Mouse (Mus musculus): Measurements from ENCODE around the gene Otog. TPM values are rescaled to one million over a fixed set of nuclear protein-coding genes. Genes with fewer than 3 reads are reported as not detected.
A peak's percentile ranks its signal among the peaks of the same experiment; 100 is the strongest.

Otog gene
- polyA plus RNA-seq, 1 experiment, result 10.2 TPM

DNA sequence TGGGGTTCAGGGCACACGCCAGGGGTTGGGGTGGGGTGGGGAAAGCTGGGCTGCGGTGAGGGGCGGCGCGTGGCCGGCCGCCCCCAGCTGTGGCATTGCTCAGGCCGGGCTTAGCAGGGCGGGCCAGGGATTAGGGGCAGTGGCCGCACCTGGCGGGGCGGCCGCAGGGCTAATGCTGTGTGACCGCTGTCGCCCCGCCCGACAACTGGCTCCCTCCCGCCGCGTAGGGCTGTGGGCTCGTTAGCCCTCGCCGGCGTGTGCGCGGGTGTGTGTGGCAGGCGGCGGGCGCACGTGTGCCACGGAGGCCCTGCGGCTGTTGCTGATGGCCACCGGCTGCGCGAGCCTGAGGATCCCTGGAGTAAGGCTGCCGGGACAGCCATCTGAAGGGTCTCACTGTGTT lies 108.0 kb downstream of the Otog start:
- peak overlapping the region; percentile 60 for H3K4me2 ChIP-seq (ENCODE audit: low read depth)
- no peaks in the 10 kb centered on the region for H3K27me3 ChIP-seq (ENCODE audit: control insufficient read depth, insufficient read depth, insufficient read length)
- TF ChIP-seq POLR2A (IDR thresholded peaks at IDR 0.05; ENCODE audit: insufficient read length, low read depth) (peak; percentile 48), CEBPB (IDR thresholded peaks at IDR 0.05; ENCODE audit: insufficient read depth, poor library complexity, severe bottlenecking) (no peak), USF1 (IDR thresholded peaks at IDR 0.05; ENCODE audit: low read depth) (no peak), E2F4 (IDR thresholded peaks at IDR 0.05; ENCODE audit: insufficient read depth) (no peak), SRF (IDR thresholded peaks at IDR 0.05; ENCODE audit: control insufficient read depth, insufficient read length, low read depth) (no peak), POLR2AphosphoS2 (IDR thresholded peaks at IDR 0.05; ENCODE audit: insufficient read length, low read depth) (peak; percentile 71), REST (IDR thresholded peaks at IDR 0.05; ENCODE audit: insufficient read depth, insufficient read length) (no peak), MYOD1 (IDR thresholded peaks at IDR 0.05; ENCODE audit: control insufficient read depth in 1 of 3, insufficient read length in 2 of 3, low read depth in 2 of 3) (peak in 2 of 3 experiments; percentile 85 to 97), MYOG (IDR thresholded peaks at IDR 0.05; ENCODE audit: control insufficient read depth in 1 of 3, insufficient read depth in 1 of 3, insufficient read length in 2 of 3, low read depth in 2 of 3) (peak; percentile 68 to 98 (median 97)), TCF3 (IDR thresholded peaks at IDR 0.05; ENCODE audit: insufficient read length, low read depth) (peak; percentile 79), MAX (IDR thresholded peaks at IDR 0.05; ENCODE audit: low read depth) (no peak), TCF12 (IDR thresholded peaks at IDR 0.05; ENCODE audit: insufficient read depth, poor library complexity, severe bottlenecking) (peak; percentile 84)

DNA sequence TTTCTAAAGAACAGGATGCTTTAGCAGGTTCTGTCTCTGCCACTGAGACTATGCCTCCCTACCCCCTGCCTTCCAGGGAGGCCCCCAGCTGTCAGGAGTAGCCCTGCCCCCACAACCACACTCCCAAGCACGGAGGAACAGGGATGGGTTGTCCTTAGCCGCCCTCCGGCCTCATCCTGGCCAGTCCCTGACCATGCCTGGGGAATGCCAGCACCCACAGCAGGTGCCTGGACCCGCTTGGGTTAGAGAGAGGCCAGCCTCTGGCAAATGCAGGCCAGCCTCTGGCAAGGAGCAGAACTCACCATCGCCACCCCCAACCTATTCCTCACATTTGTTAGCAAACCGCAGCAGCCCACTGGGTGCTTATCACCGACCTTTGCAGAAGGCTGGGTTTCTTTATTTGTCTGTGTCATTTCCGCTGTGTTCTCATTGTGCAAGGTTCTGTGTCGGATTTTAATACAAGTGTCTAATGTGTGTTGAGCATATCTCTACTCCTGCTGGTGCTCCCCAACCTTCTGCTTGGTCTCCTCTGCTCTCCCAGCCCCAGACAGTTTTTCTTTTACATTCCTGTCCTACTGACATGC lies 109.4 kb downstream of the Otog start:
- Histone ChIP-seq H3K36me3 (ENCODE audit: control insufficient read depth, insufficient read depth) (no peaks in the 10 kb centered on the region), H3K27me3 (ENCODE audit: control insufficient read depth, insufficient read depth, insufficient read length) (no peaks in the 10 kb centered on the region), H3ac (ENCODE audit: control insufficient read depth, insufficient read length) (no peak overlapping the region), H3K4me3 (no peak overlapping the region), H3K4me2 (ENCODE audit: low read depth) (peak overlapping the region; percentile 63), H3K79me2 (ENCODE audit: control insufficient read depth, insufficient read depth) (no peaks in the 10 kb centered on the region)
- TF ChIP-seq REST (IDR thresholded peaks at IDR 0.05; ENCODE audit: insufficient read depth, insufficient read length), result no peak
- TF ChIP-seq MYOG (IDR thresholded peaks at IDR 0.05; ENCODE audit: control insufficient read depth in 1 of 3, insufficient read depth in 1 of 3, insufficient read length in 2 of 3, low read depth in 2 of 3), result peak; percentile 93 to 99 (median 98)
- TF ChIP-seq MAX (IDR thresholded peaks at IDR 0.05; ENCODE audit: low read depth), result no peak
- TF ChIP-seq TCF3 (IDR thresholded peaks at IDR 0.05; ENCODE audit: insufficient read length, low read depth), result peak; percentile 80
- peak; percentile 80 for TF ChIP-seq CEBPB (IDR thresholded peaks at IDR 0.05; ENCODE audit: insufficient read depth, poor library complexity, severe bottlenecking)
- TF ChIP-seq SRF (IDR thresholded peaks at IDR 0.05; ENCODE audit: control insufficient read depth, insufficient read length, low read depth), result no peak
- TF ChIP-seq USF1 (IDR thresholded peaks at IDR 0.05; ENCODE audit: low read depth), result no peak
- TF ChIP-seq MYOD1 (IDR thresholded peaks at IDR 0.05; ENCODE audit: control insufficient read depth in 1 of 3, insufficient read length in 2 of 3, low read depth in 2 of 3), result peak in 2 of 3 experiments; percentile 97 to 99
- peak; percentile 70 for TF ChIP-seq TCF12 (IDR thresholded peaks at IDR 0.05; ENCODE audit: insufficient read depth, poor library complexity, severe bottlenecking)
- no peak for TF ChIP-seq POLR2AphosphoS2 (IDR thresholded peaks at IDR 0.05; ENCODE audit: insufficient read length, low read depth)
- TF ChIP-seq E2F4 (IDR thresholded peaks at IDR 0.05; ENCODE audit: insufficient read depth), result no peak
- TF ChIP-seq POLR2A (IDR thresholded peaks at IDR 0.05; ENCODE audit: insufficient read length, low read depth), result peak; percentile 46

More for the DNA sequence above, 108.0 kb downstream of the Otog start:
- no peak overlapping the region for H3K4me3 ChIP-seq
- H3K79me2 ChIP-seq (ENCODE audit: control insufficient read depth, insufficient read depth), result no peaks in the 10 kb centered on the region
- H3ac ChIP-seq (ENCODE audit: control insufficient read depth, insufficient read length), result no peak overlapping the region
- no peaks in the 10 kb centered on the region for H3K36me3 ChIP-seq (ENCODE audit: control insufficient read depth, insufficient read depth)

GRCm38 (mm10) chr7:46352748-46353147 lies 112.0 kb downstream of the Otog start:
- TF ChIP-seq POLR2AphosphoS2 (IDR thresholded peaks at IDR 0.05; ENCODE audit: insufficient read length, low read depth) (peak; percentile 60), USF1 (IDR thresholded peaks at IDR 0.05; ENCODE audit: low read depth) (no peak), MYOD1 (IDR thresholded peaks at IDR 0.05; ENCODE audit: control insufficient read depth in 1 of 3, insufficient read length in 2 of 3, low read depth in 2 of 3) (peak in 1 of 3 experiments; percentile 38), TCF3 (IDR thresholded peaks at IDR 0.05; ENCODE audit: insufficient read length, low read depth) (no peak), SRF (IDR thresholded peaks at IDR 0.05; ENCODE audit: control insufficient read depth, insufficient read length, low read depth) (no peak), MAX (IDR thresholded peaks at IDR 0.05; ENCODE audit: low read depth) (no peak), POLR2A (IDR thresholded peaks at IDR 0.05; ENCODE audit: insufficient read length, low read depth) (peak; percentile 61), MYOG (IDR thresholded peaks at IDR 0.05; ENCODE audit: control insufficient read depth in 1 of 3, insufficient read depth in 1 of 3, insufficient read length in 2 of 3, low read depth in 2 of 3) (peak in 1 of 3 experiments; percentile 71), REST (IDR thresholded peaks at IDR 0.05; ENCODE audit: insufficient read depth, insufficient read length) (no peak), E2F4 (IDR thresholded peaks at IDR 0.05; ENCODE audit: insufficient read depth) (no peak), TCF12 (IDR thresholded peaks at IDR 0.05; ENCODE audit: insufficient read depth, poor library complexity, severe bottlenecking) (no peak), CEBPB (IDR thresholded peaks at IDR 0.05; ENCODE audit: insufficient read depth, poor library complexity, severe bottlenecking) (no peak)
- no peak overlapping the region for H3ac ChIP-seq (ENCODE audit: control insufficient read depth, insufficient read length)
- H3K27me3 ChIP-seq (ENCODE audit: control insufficient read depth, insufficient read depth, insufficient read length), result no peaks in the 10 kb centered on the region
- H3K79me2 ChIP-seq (ENCODE audit: control insufficient read depth, insufficient read depth), result no peaks in the 10 kb centered on the region
- H3K36me3 ChIP-seq (ENCODE audit: control insufficient read depth, insufficient read depth), result no peaks in the 10 kb centered on the region
- H3K4me2 ChIP-seq (ENCODE audit: low read depth), result peak overlapping the region; percentile 53
- no peak overlapping the region for H3K4me3 ChIP-seq

DNA sequence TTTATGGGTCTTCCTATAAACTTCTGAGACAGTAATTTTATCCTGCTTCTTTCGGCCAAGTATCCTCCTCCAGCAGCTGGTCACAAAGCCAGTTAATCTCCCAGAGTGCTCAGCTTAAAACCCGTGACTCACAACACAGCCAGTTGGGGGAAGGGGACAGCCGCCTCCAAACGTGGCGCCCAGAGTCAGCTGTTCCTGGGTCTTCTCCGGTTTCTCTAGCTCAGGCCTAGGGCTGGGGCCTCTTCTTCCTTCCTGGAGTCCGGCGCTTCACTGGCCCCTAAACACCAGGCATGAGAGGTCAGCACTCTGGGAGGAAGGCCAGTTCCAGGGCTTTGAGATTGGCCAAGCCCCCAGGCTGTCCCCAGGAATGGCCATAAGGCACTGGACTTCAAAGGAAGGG lies 112.4 kb downstream of the Otog start:
- H3K4me3 ChIP-seq, result no peak overlapping the region
- TF ChIP-seq REST (IDR thresholded peaks at IDR 0.05; ENCODE audit: insufficient read depth, insufficient read length) (no peak), TCF3 (IDR thresholded peaks at IDR 0.05; ENCODE audit: insufficient read length, low read depth) (peak; percentile 62), MYOG (IDR thresholded peaks at IDR 0.05; ENCODE audit: control insufficient read depth in 1 of 3, insufficient read depth in 1 of 3, insufficient read length in 2 of 3, low read depth in 2 of 3) (peak; percentile 91 to 98 (median 96)), E2F4 (IDR thresholded peaks at IDR 0.05; ENCODE audit: insufficient read depth) (no peak), SRF (IDR thresholded peaks at IDR 0.05; ENCODE audit: control insufficient read depth, insufficient read length, low read depth) (no peak), MAX (IDR thresholded peaks at IDR 0.05; ENCODE audit: low read depth) (no peak), POLR2AphosphoS2 (IDR thresholded peaks at IDR 0.05; ENCODE audit: insufficient read length, low read depth) (no peak), USF1 (IDR thresholded peaks at IDR 0.05; ENCODE audit: low read depth) (peak; percentile 36), POLR2A (IDR thresholded peaks at IDR 0.05; ENCODE audit: insufficient read length, low read depth) (no peak), TCF12 (IDR thresholded peaks at IDR 0.05; ENCODE audit: insufficient read depth, poor library complexity, severe bottlenecking) (peak; percentile 97), MYOD1 (IDR thresholded peaks at IDR 0.05; ENCODE audit: control insufficient read depth in 1 of 3, insufficient read length in 2 of 3, low read depth in 2 of 3) (peak; percentile 68 to 95 (median 92)), CEBPB (IDR thresholded peaks at IDR 0.05; ENCODE audit: insufficient read depth, poor library complexity, severe bottlenecking) (no peak)
- H3K4me2 ChIP-seq (ENCODE audit: low read depth), result peak overlapping the region; percentile 68
- no peak overlapping the region for H3ac ChIP-seq (ENCODE audit: control insufficient read depth, insufficient read length)
- no peaks in the 10 kb centered on the region for H3K79me2 ChIP-seq (ENCODE audit: control insufficient read depth, insufficient read depth)
- H3K27me3 ChIP-seq (ENCODE audit: control insufficient read depth, insufficient read depth, insufficient read length), result no peaks in the 10 kb centered on the region
- H3K36me3 ChIP-seq (ENCODE audit: control insufficient read depth, insufficient read depth), result no peaks in the 10 kb centered on the region

Measured in myocyte (in vitro differentiated cells).